Comparison of ENCODE assay signal across 12 mouse cellular contexts in the genomic region with DNA sequence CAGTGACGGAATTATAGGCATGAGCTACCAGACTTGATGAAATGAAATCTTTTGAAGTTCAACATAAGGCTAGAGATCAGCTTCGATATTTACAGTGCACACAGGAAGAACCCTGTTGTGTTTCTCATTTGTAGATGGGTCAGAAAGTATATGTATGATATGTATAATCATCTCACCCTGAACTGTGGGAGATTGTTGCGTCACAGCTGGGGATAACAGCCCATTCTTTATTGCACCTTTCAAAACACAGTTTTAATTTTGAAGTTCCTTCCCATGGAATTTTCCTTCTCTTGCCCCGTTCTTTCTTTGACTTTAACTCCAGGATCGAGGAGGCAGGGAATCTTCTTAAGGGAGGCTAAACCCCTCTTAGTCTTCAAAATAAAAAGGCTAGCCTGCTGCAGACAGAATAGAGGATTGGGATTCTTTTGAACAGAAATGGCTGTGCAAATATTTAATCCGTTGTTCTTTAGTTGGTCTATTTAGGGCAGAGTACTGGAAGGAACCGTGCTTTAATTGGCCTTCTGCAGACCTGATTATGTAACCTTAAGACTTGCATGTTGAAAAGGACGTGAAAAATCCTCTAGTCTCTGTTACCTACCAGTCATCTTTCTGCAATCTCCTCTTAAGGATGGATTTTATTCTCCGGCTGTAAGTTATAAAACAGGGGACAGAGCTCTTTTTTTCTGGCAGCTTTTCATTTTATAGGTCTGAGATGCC. TPM values are rescaled to one million over a fixed set of nuclear protein-coding genes. Genes with fewer than 3 reads are reported as not detected.
DNase-seq lines count a peak whose midpoint lies in the region; ATAC-seq and TF ChIP-seq lines count a peak whose summit lies in the region.
"Had no signal": no experiment of that assay in that cellular context is flagged by ENCODE, and none has a peak within 500 bp of the region (broad histone marks: within the 10 kb centered on the region; RNA-seq: fewer than 3 reads in every experiment).

No protein-coding gene starts in this region.

- no peak overlapping the region for H3K4me2 ChIP-seq in embryonic facial prominence, embryonic 14.5 days (ENCODE audit: low read depth, low read length)
- H3K4me2 ChIP-seq in midbrain, embryonic 12.5 days (replicated peaks): no peak overlapping the region

- no peaks in the 10 kb centered on the region for H3K36me3 ChIP-seq in embryonic facial prominence, embryonic 14.5 days (ENCODE audit: control insufficient read depth, insufficient read depth, low read length)
- 0 out of 2 replicates have a peak, but pooled peaks cover 3% of the 10 kb centered on the region for H3K36me3 ChIP-seq in embryonic facial prominence, embryonic 10.5 days (replicated peaks)
- H3K36me3 ChIP-seq in midbrain, embryonic 12.5 days: no peaks in the 10 kb centered on the region

- TF ChIP-seq CTCF in layer of hippocampus, adult 2 months (conservative IDR thresholded peaks at IDR 0.05): no peak
- no peak for TF ChIP-seq CTCF in cortical plate, adult 2 months (IDR thresholded peaks at IDR 0.05; ENCODE audit: extremely low read depth, insufficient read depth, low read length)

- 0 out of 2 replicates have a peak overlapping the region, but pooled peaks have one; percentile 46 for H3K27ac ChIP-seq in embryonic facial prominence, embryonic 14.5 days (replicated peaks; ENCODE audit: low read depth, low read length)
- H3K27ac ChIP-seq in embryonic facial prominence, embryonic 10.5 days (replicated peaks): no peak overlapping the region
- peak overlapping the region; percentile 88 for H3K27ac ChIP-seq in layer of hippocampus, adult 2 months
- peak overlapping the region; percentile 79 for H3K27ac ChIP-seq in cortical plate, adult 2 months (ENCODE audit: insufficient read depth, low read length)
- peak overlapping the region; percentile 35; the same call in 1 of the 2 replicates for H3K27ac ChIP-seq in midbrain, embryonic 12.5 days (replicated peaks)

- TF ChIP-seq POLR2A in cortical plate, adult 2 months (IDR thresholded peaks at IDR 0.05; ENCODE audit: extremely low read depth, insufficient read depth, low read length): no peak

- H3K4me1 ChIP-seq in embryonic facial prominence, embryonic 14.5 days (ENCODE audit: control insufficient read depth, insufficient read depth, low read length): peaks cover 15% of the 10 kb centered on the region
- H3K4me1 ChIP-seq in embryonic facial prominence, embryonic 10.5 days: peaks cover 10% of the 10 kb centered on the region
- H3K4me1 ChIP-seq in cortical plate, adult 2 months (ENCODE audit: control insufficient read depth, insufficient read depth, low read length): peaks cover 11% of the 10 kb centered on the region
- peaks cover 28% of the 10 kb centered on the region for H3K4me1 ChIP-seq in midbrain, embryonic 12.5 days

- H3K9ac ChIP-seq in embryonic facial prominence, embryonic 14.5 days (ENCODE audit: low read depth, low read length): no peak overlapping the region
- no peak overlapping the region for H3K9ac ChIP-seq in midbrain, embryonic 12.5 days (replicated peaks)

- H3K4me3 ChIP-seq in embryonic facial prominence, embryonic 14.5 days (ENCODE audit: low read depth, low read length): no peak overlapping the region
- no peak overlapping the region for H3K4me3 ChIP-seq in embryonic facial prominence, embryonic 10.5 days
- peak overlapping the region; percentile 32; the same call in 1 of the 2 replicates for H3K4me3 ChIP-seq in layer of hippocampus, adult 2 months
- H3K4me3 ChIP-seq in cortical plate, adult 2 months (ENCODE audit: insufficient read depth, low read length): no peak overlapping the region
- no peak overlapping the region for H3K4me3 ChIP-seq in midbrain, embryonic 12.5 days

- ATAC-seq in embryonic facial prominence, embryonic 14.5 days (ENCODE audit: low read depth): no peak
- ATAC-seq in midbrain, embryonic 12.5 days (ENCODE audit: low FRiP score, low read depth): no peak

- no peaks in the 10 kb centered on the region for H3K9me3 ChIP-seq in embryonic facial prominence, embryonic 14.5 days (ENCODE audit: control insufficient read depth, low read length)
- no peaks in the 10 kb centered on the region for H3K9me3 ChIP-seq in embryonic facial prominence, embryonic 10.5 days
- no peaks in the 10 kb centered on the region for H3K9me3 ChIP-seq in midbrain, embryonic 12.5 days

- H3K27me3 ChIP-seq in embryonic facial prominence, embryonic 14.5 days (replicated peaks; ENCODE audit: control insufficient read depth, insufficient read depth, low read length): no peaks in the 10 kb centered on the region
- H3K27me3 ChIP-seq in embryonic facial prominence, embryonic 10.5 days (replicated peaks; ENCODE audit: low read depth, poor library complexity, severe bottlenecking): no peaks in the 10 kb centered on the region
- no peaks in the 10 kb centered on the region for H3K27me3 ChIP-seq in midbrain, embryonic 12.5 days

- WGBS in embryonic facial prominence, embryonic 14.5 days: 46% methylated on average over 9 of the region's 9 CpGs
- WGBS in embryonic facial prominence, embryonic 10.5 days: 64% methylated on average over 9 of the region's 9 CpGs
- WGBS in midbrain, embryonic 12.5 days: 17% methylated on average over 9 of the region's 9 CpGs

- DNase-seq in embryonic facial prominence, embryonic 14.5 days (ENCODE audit: low spot score): no peak
- no peak for DNase-seq in embryonic facial prominence, embryonic 10.5 days (ENCODE audit: low spot score)
- no peak for DNase-seq in layer of hippocampus, adult 2 months (ENCODE audit: low spot score in 2 of 2)
- no peak for DNase-seq in layer of hippocampus, adult 11-12 months (ENCODE audit: low spot score)
- DNase-seq in right cerebral cortex, postnatal 25 days: no peak
- no peak for DNase-seq in testis, postnatal 10 days (ENCODE audit: low spot score)
- DNase-seq: gastrocnemius, postnatal 36 days; heart, postnatal 14 days; lung, postnatal 36 days; thymus, postnatal 25 days had no signal

RNA-seq across cellular contexts. Expression of gene Tspan5, which starts 18.1 kb away (rescaled TPM):
- 38.7 and 40.6 TPM in 2 replicates for polyA plus RNA-seq in embryonic facial prominence, embryonic 14.5 days (2014; fragmentation: Nextera tagmentation; extraction: Ambion mirVana)
- polyA plus RNA-seq in embryonic facial prominence, embryonic 10.5 days (2016; fragmentation: Nextera tagmentation; extraction: Ambion mirVana): 20.9 and 22.0 TPM in 2 replicates
- total RNA-seq in layer of hippocampus, adult 2 months (2021): 100 to 1,000 TPM; 199 to 202 TPM
- polyA plus RNA-seq in cortical plate, adult 2 months (2012; rRNA removed): 224 and 226 TPM in 2 replicates
- 55.3 and 65.9 TPM in 2 replicates for polyA plus RNA-seq in midbrain, embryonic 12.5 days (2016; fragmentation: Nextera tagmentation; extraction: Ambion mirVana)
